Mouse (Mus musculus) megakaryocyte, embryonic 14.5 days (primary cell): ENCODE measurements around the gene Gm21983.

Experiments used
- FLI1 ChIP-seq: IDR thresholded peaks from 2 replicates; pipeline ENCODE4 v1.6.1; 2012; ENCODE audit warnings: low read length, inconsistent platforms, mixed read lengths
- GATA1 ChIP-seq: IDR thresholded peaks from 3 replicates; pipeline ENCODE4 v1.6.1; 2012; ENCODE audit warnings: mixed read lengths, low read length, inconsistent platforms, borderline replicate concordance

GRCm38 (mm10) chr7:27159256-27159655 lies 21.6 kb downstream of the Gm21983 start:
- TF ChIP-seq GATA1 (no peak), FLI1 (no peak)
